Comparison of ENCODE assay signal across 14 mouse cellular contexts in the genomic region with DNA sequence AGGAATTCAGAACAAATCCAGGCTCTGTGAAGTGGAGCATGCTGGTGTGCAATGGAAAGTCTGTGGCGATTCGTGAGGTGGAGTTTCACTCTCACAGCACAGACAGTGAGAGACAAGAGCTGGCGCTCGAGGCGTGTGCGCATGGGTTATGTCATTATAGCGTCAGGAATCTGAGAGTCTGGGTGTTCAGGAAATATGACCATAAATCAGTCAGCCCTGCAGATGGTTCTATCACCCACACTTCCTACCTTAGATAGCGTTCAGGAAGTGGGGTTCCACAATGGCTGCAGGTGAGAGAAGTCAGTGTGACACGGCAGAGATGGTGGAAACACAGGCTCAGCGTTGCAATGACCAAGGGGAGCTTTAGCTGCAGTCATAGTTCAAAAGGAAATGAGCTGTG. TPM values are rescaled to one million over a fixed set of nuclear protein-coding genes. Genes with fewer than 3 reads are reported as not detected.
DNase-seq lines count a peak whose midpoint lies in the region; ATAC-seq and TF ChIP-seq lines count a peak whose summit lies in the region.
"Had no signal": no experiment of that assay in that cellular context is flagged by ENCODE, and none has a peak within 500 bp of the region (broad histone marks: within the 10 kb centered on the region; RNA-seq: fewer than 3 reads in every experiment).

No protein-coding gene starts in this region.

- intact Hi-C loops in gastrocnemius, adult 2 months (cut with DNase I), result no loop called here
- intact Hi-C loops in left cerebral cortex, adult 2 months (cut with DNase I), result no loop called here

- DNase-seq in gastrocnemius, adult 2 months, result no peak
- DNase-seq in gastrocnemius, postnatal 10 days, result no peak
- DNase-seq in 416B (ENCODE audit: low read depth), result peak; percentile 44
- DNase-seq in kidney, postnatal 25 days, result peak; percentile 27 to 56
- no peak for DNase-seq in cerebellum, adult 11 months
- DNase-seq in spleen, adult 12 weeks (ENCODE audit: low spot score), result no peak
- DNase-seq in left cerebral cortex, adult 2 months (ENCODE audit: extremely low spot score in 1 of 2, low spot score in 2 of 2), result no peak
- DNase-seq: cerebellum, postnatal 10 days; left cerebral cortex, postnatal 4 days had no signal

- H3K4me3 ChIP-seq in gastrocnemius, adult 2 months, result peak overlapping the region; percentile 45
- no peak overlapping the region for H3K4me3 ChIP-seq in left cerebral cortex, adult 2 months
- H3K4me3 ChIP-seq: heart, embryonic 15.5 days had no signal

- peak; percentile 74 for ATAC-seq in common myeloid progenitor, adult 5-6 weeks (replicated peaks; ENCODE audit: low read depth, poor library complexity, severe bottlenecking)
- ATAC-seq: hindbrain, postnatal 0 days had no signal

- TF ChIP-seq CTCF in gastrocnemius, adult 2 months (IDR thresholded peaks at IDR 0.05), result no peak
- no peak for TF ChIP-seq CTCF in left cerebral cortex, adult 2 months (IDR thresholded peaks at IDR 0.05)

- no peak overlapping the region for H3K27ac ChIP-seq in gastrocnemius, adult 2 months
- H3K27ac ChIP-seq in left cerebral cortex, adult 2 months, result no peak overlapping the region
- H3K27ac ChIP-seq: heart, embryonic 15.5 days; hindbrain, postnatal 0 days had no signal

RNA-seq across cellular contexts. Expression of a gene that starts 9.9 kb away (rescaled TPM):
- 1 to 10 TPM; 3.2 to 3.6 TPM for total RNA-seq in gastrocnemius, adult 2 months (2021)
- 10 to 100 TPM in 1 of 2 experiments, 1 to 10 TPM in 1; 8.6 to 10.2 TPM for total RNA-seq in gastrocnemius, postnatal 10 days (2021)
- 12.0 and 20.2 TPM in 2 replicates for total RNA-seq in common myeloid progenitor, adult 5-6 weeks (2017)
- total RNA-seq in left cerebral cortex, adult 2 months (2021), result under 1 TPM; 0.12 to 0.38 TPM
- total RNA-seq: MEL had no signal

RNA-seq across cellular contexts. Expression of a gene that starts 35.5 kb away (rescaled TPM):
- total RNA-seq in gastrocnemius, adult 2 months (2021), result not detected
- total RNA-seq in gastrocnemius, postnatal 10 days (2021), result under 1 TPM in 1 of 2 experiments, not detected in 1; 0.14 TPM
- total RNA-seq in common myeloid progenitor, adult 5-6 weeks (2017), result not detected in 2 replicates
- 10 to 100 TPM; 57.6 to 69.4 TPM for total RNA-seq in left cerebral cortex, adult 2 months (2021)
- total RNA-seq: gastrocnemius, adult 18-20 months; MEL had no signal

RNA-seq across cellular contexts. Expression of a gene that starts 52.2 kb away (rescaled TPM):
- 10 to 100 TPM; 54.5 to 67.7 TPM for total RNA-seq in gastrocnemius, adult 2 months (2021)
- total RNA-seq in gastrocnemius, postnatal 10 days (2021), result 10 to 100 TPM; 64.3 to 82.0 TPM
- total RNA-seq in common myeloid progenitor, adult 5-6 weeks (2017), result 28.5 and 33.4 TPM in 2 replicates
- total RNA-seq in left cerebral cortex, adult 2 months (2021), result 100 to 1,000 TPM; 430 to 445 TPM

Comparison
In these comparisons a context has a peak if more than half of its experiments do, and no peak if none do; other contexts are left out.
1. DNase-seq: peak in 416B (single experiment) and kidney, postnatal 25 days (2 of 2); none in gastrocnemius, adult 2 months (single experiment), gastrocnemius, postnatal 10 days (single experiment), cerebellum, adult 11 months (single experiment), spleen, adult 12 weeks (single experiment) and left cerebral cortex, adult 2 months (0 of 2).
2. RNA of a gene that starts 35.5 kb away (total RNA-seq): 57.6 to 69.4 TPM in left cerebral cortex, adult 2 months; 0.14 TPM in gastrocnemius, postnatal 10 days, not detected in gastrocnemius, adult 2 months and not detected in common myeloid progenitor, adult 5-6 weeks; every median in the first group is over 10 times any median in the second.
3. RNA of a gene that starts 52.2 kb away (total RNA-seq): 430 to 445 TPM in left cerebral cortex, adult 2 months; 64.3 to 82.0 TPM in gastrocnemius, postnatal 10 days, 54.5 to 67.7 TPM in gastrocnemius, adult 2 months and 28.5 to 33.4 TPM in common myeloid progenitor, adult 5-6 weeks; every median in the first group is over 4 times any median in the second.